Mouse (Mus musculus): ENCODE results near the gene Ttll2.
"Not testable (repeated sequence)": the region's sequence is repeated elsewhere in the genome, so short reads cannot be mapped to it uniquely, and the experiment has no call there.

The Ttll2 gene

GRCm38 (mm10) chr17:7360749-7361465 lies 8.4 kb upstream of the Ttll2 start:
- DNase-seq: peak; percentile 10

DNA sequence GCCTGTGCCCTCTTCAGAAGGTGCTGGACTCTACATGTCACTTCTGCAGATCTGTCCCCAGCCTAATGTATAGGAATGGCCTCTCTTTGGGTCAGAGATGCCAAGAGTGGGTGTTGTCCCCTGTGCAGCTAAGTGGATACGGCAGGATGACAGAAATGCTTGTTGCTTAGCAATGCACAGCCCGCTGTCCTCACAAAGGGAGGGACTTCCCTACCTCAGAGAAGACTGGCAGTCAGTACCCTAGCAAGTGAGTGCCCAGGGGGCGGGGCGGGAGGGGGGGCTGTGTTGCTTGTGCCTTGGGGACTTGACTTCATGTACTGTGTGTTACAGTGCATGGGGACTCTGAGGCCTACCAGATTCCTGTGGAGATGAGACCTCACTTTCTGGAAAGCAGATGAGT lies 7.3 kb upstream of the Ttll2 start:
- DNase-seq: not testable (repeated sequence)

- DNase-seq: not testable (repeated sequence)
Measured at GRCm38 (mm10) chr17:7348765-7349164, 3.7 kb downstream of the Ttll2 start.

GRCm38 (mm10) chr17:7337381-7337780 lies 15.1 kb downstream of the Ttll2 start:
- not testable (repeated sequence) for DNase-seq

GRCm38 (mm10) chr17:7332745-7333144 lies 19.8 kb downstream of the Ttll2 start:
- DNase-seq: not testable (repeated sequence)

DNA sequence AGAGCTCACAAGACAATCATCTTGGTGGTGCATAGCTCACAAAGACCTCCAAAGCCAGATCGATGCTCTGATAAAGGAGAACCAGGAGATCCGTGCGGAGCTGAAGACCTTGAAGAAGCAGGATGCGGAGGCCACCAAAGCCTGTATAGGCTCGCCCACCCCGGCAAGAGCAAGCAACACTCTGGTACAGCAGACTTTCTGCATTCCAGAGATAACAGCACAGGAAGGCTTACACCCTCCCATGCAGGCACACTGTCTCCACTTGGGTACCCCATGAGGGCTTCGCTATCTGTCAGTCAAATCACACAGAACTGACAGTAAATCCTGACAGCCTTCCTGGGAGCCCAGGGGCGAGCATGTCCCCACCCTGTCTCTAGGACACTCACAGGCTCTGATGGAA lies 26.1 kb downstream of the Ttll2 start:
- not testable (repeated sequence) for DNase-seq

DNA sequence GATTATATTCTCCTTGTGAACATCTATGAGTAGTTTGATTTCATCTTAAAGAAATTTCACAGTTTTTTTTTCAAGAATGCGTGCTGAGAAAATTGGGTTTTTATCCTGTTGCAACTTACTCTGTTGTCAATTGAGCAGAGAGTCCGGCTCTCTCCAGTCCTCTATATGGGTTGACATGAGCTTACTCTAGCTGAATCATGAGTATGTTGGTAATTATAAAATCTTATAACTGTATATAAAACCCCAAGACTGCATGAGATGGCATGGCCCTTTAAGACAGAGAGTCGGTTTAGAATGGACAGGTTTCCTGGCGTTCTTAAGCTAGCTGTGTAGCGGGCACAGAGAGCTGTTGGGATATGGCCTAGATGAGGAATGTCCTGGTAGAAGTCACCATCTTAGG lies 28.1 kb downstream of the Ttll2 start, which contains the start of gene Tcp10a:
Gene Tcp10a, plus strand, starts transcription at position 301 of the 400 bp plus-strand sequence.
- DNase-seq: not testable (repeated sequence)

- not testable (repeated sequence) for DNase-seq
Measured at GRCm38 (mm10) chr17:7319789-7320188, 32.7 kb downstream of the Ttll2 start.

DNA sequence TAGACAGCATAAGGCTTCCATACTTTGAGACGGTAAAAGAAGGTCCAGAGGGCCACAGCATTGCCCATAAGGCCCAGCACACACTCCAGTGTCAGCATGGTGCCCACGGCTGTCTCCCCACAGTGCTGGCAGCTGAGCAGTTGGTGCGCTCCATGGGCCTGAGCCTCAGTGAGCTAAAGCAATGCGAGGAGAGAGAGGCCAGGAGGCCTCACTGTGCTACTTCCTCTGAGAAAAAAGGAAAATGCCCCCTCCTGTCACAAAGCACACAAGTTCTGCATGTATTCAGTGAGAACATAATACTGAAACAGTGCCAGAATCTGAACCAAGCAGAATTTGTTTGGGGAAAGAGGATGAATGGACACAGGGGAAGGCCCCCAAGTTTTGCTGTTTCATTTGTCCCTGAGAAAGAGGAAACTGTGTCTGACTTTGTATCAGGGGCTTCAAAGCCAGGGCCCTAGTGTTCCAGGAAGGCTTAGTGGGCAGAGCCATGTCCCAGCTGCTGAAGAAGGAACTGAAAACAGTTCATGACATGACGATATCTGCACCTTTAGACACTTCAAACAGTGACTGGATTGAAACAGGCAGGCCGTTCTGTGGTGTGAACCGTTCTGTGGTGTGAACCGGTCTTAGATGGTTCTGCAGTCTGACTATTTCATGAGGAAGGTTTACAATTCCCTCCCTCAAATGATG lies 36.7 kb downstream of the Ttll2 start:
- not testable (repeated sequence) for DNase-seq

GRCm38 (mm10) chr17:7306278-7307196 lies 46.0 kb downstream of the Ttll2 start:
- DNase-seq: peak; percentile 44

Data from kidney, postnatal 10 days (tissue).